Mouse (Mus musculus): ENCODE results near the gene Cfap73.

DNA sequence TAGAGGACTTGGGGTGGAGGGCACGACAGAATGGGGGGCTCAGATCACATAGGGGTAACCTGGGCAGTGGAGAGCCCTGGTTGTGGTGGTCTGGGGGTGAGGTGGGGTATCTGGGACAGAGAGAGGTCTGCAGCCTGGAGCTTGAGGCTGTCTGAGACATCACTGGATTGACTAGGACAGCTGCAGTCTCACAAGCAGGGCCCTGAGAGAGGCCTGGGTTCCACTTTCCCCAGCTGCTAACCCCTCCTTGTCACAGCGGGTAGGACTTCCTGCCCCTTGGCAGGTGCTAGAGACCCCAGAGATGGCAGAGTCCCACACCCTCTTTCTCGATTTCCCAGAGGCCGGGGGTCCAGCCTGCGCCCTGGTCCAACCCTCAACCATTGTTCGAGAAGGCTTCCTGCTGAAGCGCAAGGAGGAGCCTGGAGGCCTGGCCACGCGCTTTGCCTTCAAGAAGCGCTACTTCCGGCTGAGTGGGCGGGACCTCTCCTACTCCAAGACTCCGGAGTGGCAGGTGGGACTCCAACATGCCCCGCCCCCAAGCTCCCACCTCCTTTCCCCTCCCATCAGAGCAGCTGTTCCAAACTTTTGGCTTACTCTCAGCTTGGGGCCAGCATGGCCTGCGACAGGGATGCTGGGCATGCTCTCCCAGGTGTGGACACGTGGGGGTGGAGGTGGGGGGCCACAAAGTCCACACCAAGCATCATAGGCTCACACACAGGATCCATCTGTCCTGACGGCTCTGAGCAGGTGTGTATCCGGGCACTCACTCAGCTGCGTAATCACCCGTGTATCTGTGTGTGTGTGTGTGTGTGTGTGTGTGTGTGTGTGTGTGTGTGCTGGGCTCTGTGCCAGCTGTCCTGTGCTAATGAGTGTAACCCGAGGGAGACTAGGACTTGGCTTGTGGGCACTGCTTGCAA is 40.5 kb upstream of the Cfap73 start:
- TF ChIP-seq CTCF (IDR thresholded peaks at IDR 0.05; ENCODE audit: low read depth, low read length) (no peak), POLR2A (IDR thresholded peaks at IDR 0.05; ENCODE audit: extremely low read depth, insufficient read depth, low read length) (no peak)
